Mouse (Mus musculus) Muller cell, postnatal 12 days (primary cell): ENCODE data around the gene Arhgef7.
A peak's percentile ranks its signal among the peaks of the same experiment; 100 is the strongest.

Source experiments
- DNase-seq: peaks from one replicate; pipeline ENCODE4 v3.0.0-alpha.2; 2015; ENCODE audit errors: inconsistent ontology term

The Arhgef7 gene

GRCm38 (mm10) chr8:11797729-11798479 is 70.4 kb downstream of the Arhgef7 start:
- DNase-seq = peak; percentile 98

GRCm38 (mm10) chr8:11798480-11798867 is 71.0 kb downstream of the Arhgef7 start:
- no peak for DNase-seq

- no peak for DNase-seq
Measured at GRCm38 (mm10) chr8:11799098-11799497, 71.6 kb downstream of the Arhgef7 start.

GRCm38 (mm10) chr8:11800481-11800880 is 73.0 kb downstream of the Arhgef7 start:
- no peak for DNase-seq

GRCm38 (mm10) chr8:11801571-11801970 is 74.0 kb downstream of the Arhgef7 start:
- peak; percentile 86 for DNase-seq

- DNase-seq = no peak
Measured at GRCm38 (mm10) chr8:11804914-11805313, 77.4 kb downstream of the Arhgef7 start.

GRCm38 (mm10) chr8:11806252-11806651 is 78.7 kb downstream of the Arhgef7 start:
- no peak for DNase-seq

GRCm38 (mm10) chr8:11807361-11807760 is 79.8 kb downstream of the Arhgef7 start:
- DNase-seq = no peak

- no peak for DNase-seq
Measured at GRCm38 (mm10) chr8:11808047-11808446, 80.5 kb downstream of the Arhgef7 start.

GRCm38 (mm10) chr8:11810426-11810825 is 82.9 kb downstream of the Arhgef7 start:
- no peak for DNase-seq

- no peak for DNase-seq
Measured at GRCm38 (mm10) chr8:11813801-11814200, 86.3 kb downstream of the Arhgef7 start.

- no peak for DNase-seq
Measured at GRCm38 (mm10) chr8:11815206-11815605, 87.7 kb downstream of the Arhgef7 start.

GRCm38 (mm10) chr8:11820136-11820535 is 92.6 kb downstream of the Arhgef7 start:
- no peak for DNase-seq

- DNase-seq = peak; percentile 49
Measured at GRCm38 (mm10) chr8:11820568-11820967, 93.0 kb downstream of the Arhgef7 start.

- DNase-seq = no peak
Measured at GRCm38 (mm10) chr8:11821451-11822206, 94.1 kb downstream of the Arhgef7 start.

GRCm38 (mm10) chr8:11822550-11823060 is 95.1 kb downstream of the Arhgef7 start:
- DNase-seq = no peak

GRCm38 (mm10) chr8:11825756-11826155 is 98.2 kb downstream of the Arhgef7 start:
- no peak for DNase-seq

- no peak for DNase-seq
Measured at GRCm38 (mm10) chr8:11827312-11827711, 99.8 kb downstream of the Arhgef7 start.

GRCm38 (mm10) chr8:11830214-11831046 is 102.9 kb downstream of the Arhgef7 start:
- no peak for DNase-seq

GRCm38 (mm10) chr8:11831174-11831573 is 103.7 kb downstream of the Arhgef7 start:
- no peak for DNase-seq

- no peak for DNase-seq
Measured at GRCm38 (mm10) chr8:11831939-11832338, 104.4 kb downstream of the Arhgef7 start.

GRCm38 (mm10) chr8:11833157-11833556 is 105.6 kb downstream of the Arhgef7 start:
- no peak for DNase-seq
